Mouse (Mus musculus): ENCODE results near the gene Kcnc4. TPM values are rescaled to one million over a fixed set of nuclear protein-coding genes. Genes with fewer than 3 reads are reported as not detected.
A peak's percentile ranks its signal among the peaks of the same experiment; 100 is the strongest.

Gene Kcnc4
- total RNA-seq, 2 experiments from 2014 or later: 9.4 to 12.9 TPM

DNA sequence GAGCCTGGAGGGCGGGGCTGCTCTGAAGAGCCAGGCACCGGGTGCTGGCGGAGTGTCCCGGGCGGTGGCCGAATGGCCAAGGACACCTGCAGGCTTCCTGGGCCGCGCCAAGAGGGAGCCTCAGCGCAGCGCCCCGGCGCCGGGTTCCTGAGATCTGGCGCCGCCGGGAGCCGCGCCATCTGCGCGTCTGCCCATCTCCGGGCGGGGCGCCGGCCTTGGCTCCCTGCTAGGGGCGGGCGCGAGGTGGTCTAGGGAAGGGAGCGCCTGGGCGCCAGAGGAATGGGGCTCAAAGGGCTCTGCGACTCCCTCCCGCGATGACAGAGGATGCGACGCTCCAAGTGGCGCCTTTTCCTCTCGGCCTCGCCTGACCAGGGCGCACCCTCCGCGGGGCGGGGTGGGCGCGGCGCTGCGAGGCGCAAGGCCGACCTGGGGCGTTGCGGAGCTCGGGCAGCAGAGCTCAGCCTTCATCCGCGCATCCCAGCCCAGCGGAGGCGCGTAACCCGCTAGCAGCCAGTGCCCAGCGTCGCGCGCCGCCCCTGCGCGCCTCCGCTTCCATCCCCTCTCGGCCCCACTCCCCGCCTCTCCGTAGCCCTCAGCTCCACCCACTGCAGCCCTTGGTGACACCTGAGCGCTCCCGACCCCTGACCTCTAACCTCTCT is 550 bp upstream of the Kcnc4 start:
- DNase-seq (ENCODE audit: low spot score in 2 of 2): peak; percentile 21 to 30

DNA sequence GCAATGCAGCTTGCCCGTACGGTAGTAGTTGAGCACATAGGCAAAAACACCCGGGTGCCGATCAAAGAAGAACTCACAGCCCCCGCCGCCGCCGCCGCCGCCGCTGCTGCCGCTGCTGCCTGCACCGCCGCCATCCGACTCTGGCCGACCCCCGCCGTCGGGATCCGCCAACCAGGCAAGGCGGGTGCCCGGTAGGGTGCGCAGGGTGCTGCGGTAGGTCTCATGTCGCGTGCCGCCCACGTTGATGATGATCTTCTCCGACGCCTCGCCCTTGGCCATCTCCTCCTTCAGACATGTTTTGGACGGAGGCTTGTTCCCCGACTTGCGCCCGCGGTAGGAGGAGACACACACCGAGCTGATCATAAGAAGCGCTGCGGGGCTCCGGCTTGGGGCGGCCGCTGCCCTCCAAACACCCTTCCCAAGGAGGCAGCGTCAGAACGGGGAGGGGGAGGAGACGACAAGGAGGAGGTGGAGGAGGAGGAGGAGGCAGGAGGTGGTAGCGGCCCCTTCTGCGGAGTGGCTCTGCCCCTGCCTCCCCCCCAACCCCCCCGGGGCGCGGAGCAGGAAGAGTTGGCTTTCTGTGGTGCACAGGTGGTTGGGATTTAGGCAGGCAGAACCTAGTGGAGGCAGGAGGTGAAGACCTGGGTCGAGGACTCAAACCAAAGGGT is 690 bp downstream of the Kcnc4 start:
- no peak for DNase-seq (ENCODE audit: low spot score in 2 of 2)

DNA sequence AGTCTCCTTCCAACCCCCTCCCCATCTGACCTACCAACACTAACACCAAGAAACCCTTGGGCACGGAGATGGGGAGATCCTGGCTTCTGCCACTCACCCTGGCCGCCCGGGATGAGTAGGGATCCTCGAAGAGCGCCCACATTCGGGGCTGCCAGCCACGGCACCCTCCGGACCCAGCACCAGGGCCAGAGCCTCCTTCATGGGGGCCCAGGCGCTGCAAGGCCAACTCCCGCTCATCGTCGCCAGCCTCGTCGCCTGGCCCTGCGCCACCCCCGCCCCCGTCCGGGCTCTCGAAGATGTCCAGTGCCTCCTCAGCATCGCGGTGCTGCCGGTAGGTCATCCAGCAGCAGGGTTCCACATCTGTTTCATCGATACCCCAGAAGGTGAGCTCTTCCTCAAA is 1.2 kb downstream of the Kcnc4 start:
- DNase-seq (ENCODE audit: low spot score in 2 of 2): no peak

DNA sequence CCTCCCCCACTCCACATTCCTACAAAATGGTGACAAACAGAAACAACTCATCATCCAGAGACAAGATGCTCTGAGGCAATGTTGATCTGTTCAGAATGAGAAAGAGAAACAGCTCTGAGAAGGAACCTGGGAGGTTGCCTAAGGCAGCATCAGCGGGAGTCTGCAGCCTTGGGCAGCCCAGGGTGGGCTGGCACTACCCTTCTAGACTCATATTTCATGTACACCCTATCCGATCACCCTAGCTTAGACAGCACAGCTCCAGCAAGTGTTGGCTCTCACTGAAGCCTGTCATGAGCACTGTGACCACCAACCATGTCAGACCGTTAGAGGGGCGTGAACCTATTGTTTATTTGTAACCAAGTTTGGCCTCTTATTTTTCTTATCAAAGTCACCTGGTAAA is 5.1 kb downstream of the Kcnc4 start:
- no peak for DNase-seq (ENCODE audit: low spot score in 2 of 2)

DNA sequence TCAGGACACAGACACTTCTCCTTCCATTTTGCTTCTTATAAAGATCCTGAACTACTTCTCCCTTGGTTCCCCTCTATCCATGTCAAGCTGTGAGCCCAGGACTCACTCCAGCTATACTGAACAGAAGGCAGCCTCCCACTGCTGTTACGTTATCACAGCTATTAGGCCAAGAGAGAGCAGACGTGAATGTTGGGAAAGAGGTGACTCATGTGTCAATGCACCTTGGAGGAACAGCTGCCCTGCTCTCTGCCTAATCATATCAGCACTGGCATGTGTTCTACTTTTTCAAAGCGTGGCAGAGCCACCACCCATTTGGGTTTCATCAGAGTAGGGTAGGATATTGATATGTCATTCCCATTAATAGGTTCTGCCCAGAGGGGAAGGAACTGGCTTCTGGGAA is 12.5 kb downstream of the Kcnc4 start:
- DNase-seq (ENCODE audit: low spot score in 2 of 2): no peak

DNA sequence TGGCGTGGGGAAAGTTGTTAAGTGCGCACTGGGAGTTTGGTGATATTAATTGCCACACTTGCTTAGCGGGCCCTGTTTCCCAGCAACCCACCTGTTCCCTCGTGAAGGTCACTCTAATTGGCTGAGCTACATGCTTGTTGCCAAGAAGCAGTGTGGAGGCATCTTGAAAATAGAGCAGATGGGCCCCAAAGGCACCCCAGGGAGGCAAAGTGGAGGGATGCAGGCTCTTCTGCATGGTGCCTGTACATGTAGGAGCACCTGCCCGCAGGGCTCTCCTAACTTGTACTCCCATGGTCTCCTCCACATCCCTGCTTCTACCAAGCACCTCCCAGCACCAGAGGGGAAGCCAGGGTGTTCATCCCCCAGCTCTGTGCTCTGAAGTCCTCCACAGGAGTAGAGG is 15.5 kb downstream of the Kcnc4 start:
- DNase-seq (ENCODE audit: low spot score in 2 of 2): no peak

DNA sequence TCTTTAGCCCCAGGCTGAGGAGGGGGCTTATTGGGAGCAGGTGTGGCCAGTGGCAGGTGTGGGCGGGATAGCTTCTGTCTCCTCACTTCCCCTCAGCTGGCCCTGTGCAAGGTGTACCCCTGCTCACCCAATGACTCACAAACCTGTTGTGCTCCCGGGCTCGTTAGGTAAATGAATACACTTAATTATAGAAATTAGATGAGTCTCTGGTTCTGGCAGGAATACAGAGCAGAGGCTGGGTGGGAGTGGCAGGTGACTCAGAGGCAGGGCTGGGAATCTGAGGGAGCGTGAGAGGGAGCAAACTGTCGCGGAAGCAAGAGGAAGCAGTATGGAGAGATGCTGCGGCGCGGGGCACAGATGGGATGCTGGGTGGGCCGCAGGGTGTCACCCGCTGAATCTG is 17.2 kb downstream of the Kcnc4 start:
- no peak for DNase-seq (ENCODE audit: low spot score in 2 of 2)

DNA sequence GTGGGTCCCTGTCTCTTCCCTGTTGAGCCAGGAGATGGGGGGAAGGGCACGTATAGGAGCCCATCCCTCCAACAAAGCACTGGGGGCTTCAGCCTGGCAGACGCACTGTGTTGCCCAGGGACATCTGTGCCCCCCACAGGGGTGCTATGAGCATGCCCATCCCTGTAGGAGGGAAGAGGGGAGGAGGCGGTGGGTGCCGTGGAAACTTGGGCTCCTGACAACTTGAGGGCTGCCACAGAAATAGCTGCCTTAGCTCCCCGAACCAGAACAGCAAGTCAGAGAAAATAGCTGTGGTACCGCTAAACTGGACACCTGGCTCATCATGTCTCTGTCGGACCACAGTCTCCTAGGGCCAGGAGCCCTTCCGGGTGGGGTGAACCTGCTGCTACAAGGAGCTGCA is 18.0 kb downstream of the Kcnc4 start:
- DNase-seq (ENCODE audit: low spot score in 2 of 2): no peak

DNA sequence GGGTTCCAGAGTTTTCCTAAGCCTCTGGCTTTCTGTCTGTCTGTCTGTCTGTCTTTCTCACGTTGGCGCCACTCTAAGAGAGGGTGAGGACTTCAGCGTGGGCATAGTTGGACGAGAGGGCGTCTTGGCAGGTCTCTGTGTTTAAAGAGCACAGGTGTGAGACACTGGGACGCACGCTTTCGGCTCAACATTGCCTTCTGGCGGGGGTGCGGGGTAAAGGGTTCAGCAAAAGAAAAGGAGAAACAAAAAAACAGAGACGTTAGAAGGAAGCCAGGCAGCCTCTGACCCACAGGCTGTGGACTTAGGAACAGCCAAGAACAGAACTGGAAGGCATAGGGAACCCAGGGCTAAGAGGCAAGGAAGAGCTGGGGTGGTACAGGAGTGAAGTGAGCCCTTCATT is 20.1 kb downstream of the Kcnc4 start:
- DNase-seq (ENCODE audit: low spot score in 2 of 2): no peak

DNA sequence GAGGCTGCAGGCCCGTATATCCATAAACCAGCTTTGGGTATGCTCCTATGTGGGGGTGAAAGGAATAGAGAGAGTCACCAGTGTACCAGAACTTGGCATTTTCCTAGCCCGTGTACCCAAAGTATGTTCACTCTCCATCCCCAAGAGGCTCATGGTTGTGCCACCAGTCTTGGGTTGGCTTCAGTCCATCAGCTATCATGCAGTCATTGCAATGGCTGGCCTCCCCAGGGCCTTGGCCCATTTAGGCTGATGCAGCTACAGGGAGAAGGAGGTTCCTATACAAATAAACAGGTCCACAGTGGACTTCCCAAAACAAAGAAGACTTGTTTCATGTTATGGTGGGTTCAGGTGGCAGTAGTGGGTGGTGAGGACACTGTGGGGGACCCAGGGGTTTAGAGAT is 21.7 kb downstream of the Kcnc4 start:
- DNase-seq (ENCODE audit: low spot score in 2 of 2): no peak

DNA sequence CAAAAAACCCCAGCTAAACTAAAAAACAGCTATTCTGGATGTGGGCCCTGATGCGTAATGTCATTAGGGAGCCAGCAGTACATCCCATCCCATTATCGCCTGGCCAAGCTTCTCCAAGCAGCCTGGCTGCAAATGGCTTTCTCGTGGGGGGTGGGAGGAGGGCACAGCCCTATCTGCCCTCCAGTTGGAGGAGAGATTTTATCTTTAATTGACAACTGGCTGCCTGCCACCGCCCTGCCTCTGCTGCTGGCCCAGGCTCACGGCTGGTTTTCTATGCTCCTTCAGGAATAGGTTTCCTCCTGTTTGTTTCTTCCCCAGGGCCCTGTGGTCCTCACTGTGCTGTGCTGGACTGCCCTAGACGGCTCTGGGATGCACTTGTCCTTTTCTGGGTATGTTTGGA is 22.9 kb downstream of the Kcnc4 start:
- no peak for DNase-seq (ENCODE audit: low spot score in 2 of 2)

DNA sequence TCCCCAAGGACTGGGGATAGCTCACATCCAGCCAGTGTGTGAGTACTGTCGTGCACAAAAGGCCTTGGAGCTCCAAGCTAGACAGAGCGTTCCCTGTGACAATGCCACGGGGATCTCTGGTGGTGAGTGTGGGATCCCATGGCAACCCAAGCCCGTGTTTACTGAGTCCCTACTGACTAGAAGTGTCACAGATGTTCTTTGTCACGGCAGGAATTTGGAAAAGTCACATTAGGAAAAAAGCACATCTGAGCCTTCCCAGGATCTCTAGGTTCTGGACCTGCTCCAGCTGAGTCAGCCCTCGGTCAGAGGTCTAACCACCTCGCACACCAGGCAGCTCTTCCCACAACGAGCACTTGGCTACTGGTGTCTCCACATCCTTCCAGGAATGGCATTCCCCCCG is 25.7 kb downstream of the Kcnc4 start:
- peak in 1 of 2 experiments; percentile 41 for DNase-seq (ENCODE audit: low spot score in 2 of 2)

DNA sequence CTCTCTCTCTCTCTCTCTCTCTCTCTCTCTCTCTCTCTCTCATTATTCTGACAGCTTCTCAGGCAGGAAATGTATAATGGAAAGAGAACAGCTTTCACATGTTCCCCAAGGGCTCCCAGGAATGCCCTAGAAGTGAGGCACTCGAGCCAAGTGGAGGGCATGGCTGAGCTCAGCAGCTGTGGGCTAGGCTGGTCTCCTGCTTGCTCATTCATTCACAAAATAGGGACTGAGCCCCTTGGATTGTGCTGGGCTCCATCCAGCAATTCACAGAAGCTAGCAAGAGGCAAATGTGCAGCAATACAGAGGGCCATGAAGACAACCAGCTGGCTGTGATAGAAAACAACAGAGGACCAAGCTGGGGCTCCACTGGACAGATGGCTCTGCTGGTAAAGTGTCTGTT is 28.1 kb downstream of the Kcnc4 start:
- no peak for DNase-seq (ENCODE audit: low spot score in 2 of 2)

DNA sequence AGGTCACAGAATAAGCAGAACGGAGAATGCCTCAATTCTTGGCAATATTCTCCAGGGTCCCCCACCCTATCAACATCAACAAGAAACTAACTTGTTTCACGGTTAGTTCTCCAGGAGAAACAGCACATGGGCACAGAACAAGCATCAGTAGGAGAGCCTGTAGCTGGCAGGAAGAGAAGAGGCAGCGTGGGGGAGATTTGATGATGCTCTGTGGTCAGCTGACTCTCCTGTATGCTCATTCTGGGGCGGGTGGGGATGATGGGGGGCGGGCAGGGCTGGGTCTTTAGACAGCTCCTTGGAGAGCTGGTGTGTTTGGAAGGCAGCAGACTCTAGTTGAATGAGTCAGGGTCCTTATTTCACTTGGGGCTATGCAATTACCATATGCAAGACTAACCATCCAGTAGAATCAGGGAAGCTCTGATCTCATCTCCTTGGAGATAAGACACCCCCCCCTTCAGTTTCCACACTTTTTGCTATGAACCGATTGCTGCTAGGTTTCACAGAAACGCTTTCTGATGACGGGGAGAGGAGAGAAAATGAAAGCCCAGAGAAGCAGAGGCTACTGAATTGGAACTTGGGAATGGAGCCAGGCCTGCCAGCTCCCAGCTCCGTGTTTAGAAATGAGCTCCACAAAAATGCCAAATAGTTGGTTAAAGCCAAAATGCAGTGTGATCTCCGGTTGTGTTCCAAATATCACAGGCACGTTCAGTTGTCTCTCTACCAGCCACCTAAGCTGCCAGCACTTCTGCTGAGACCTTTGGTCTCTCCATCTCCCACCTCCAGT is 34.9 kb downstream of the Kcnc4 start:
- DNase-seq (ENCODE audit: low spot score in 2 of 2): no peak

DNA sequence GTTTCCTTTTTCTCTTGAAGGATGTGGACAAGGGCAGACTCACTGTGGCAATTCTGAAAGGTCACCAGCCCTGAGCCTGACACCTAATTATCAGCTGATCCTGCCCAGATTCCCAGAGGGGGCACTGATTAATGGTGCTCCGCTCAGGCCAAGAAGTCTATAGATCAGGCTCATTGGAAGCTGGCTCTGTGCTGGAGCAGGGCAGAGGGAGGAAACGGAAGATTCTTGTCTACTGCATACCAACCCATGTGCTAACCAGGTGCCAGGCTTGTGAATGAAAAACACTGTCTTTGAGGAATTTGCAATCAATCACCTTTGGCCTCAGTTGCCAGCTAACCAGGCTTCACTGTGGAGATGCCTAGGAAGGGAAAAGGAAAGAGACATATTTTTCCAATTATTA is 39.2 kb downstream of the Kcnc4 start:
- DNase-seq (ENCODE audit: low spot score in 2 of 2): no peak

DNA sequence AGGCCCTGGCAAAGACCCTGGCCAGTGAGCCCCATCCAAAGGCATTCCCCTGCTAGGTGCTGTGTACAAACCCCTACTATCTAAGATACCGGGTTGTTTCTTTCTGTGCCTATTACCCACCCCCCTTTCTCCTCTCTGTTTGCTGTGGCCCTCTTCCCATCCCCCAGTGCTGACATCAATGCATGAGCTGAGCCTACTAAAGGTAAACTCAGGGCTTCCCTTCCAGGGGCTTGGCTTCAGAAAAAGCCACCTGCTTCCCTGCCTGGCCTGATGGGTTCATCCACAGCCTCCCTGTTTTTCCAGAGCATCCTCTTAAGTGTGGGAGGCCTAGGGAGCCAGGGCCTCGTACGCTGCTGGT is 42.1 kb downstream of the Kcnc4 start:
- no peak for DNase-seq (ENCODE audit: low spot score in 2 of 2)

DNA sequence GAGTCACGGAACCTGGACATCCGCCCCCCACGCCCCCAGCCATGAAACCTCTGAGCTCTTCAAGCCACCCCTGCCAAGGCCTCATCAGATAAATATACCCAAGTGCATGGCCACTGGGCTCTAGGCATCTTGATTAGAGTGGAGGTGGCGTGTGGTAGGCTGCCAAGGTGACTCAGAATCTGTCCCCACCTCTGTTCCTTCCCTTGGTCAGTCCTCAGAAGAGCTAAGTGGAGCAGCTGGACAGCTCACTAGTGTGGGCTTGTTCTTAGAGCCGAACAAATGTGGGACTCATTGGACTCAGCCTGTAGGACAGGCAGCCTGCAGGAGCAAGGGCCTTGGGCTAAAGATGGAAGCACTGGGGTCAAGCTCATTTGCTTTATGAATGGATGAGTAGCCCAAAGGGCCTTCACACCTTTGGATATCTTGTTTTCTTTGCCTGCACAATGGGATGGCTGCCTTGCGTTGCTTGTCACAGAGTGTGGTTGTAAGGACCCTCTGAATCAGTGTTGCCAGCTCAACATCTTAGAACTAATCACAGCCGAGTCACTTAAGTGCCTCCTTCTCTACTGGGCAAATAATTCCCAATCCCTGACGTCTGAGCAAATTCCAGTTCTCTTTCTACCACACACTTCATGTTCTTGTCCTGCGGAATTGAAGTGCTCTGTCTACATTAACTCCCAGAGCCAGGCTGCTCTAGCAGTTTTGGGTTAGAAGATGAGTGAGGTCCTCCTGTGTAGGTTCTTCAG is 42.6 kb downstream of the Kcnc4 start:
- no peak for DNase-seq (ENCODE audit: low spot score in 2 of 2)

DNA sequence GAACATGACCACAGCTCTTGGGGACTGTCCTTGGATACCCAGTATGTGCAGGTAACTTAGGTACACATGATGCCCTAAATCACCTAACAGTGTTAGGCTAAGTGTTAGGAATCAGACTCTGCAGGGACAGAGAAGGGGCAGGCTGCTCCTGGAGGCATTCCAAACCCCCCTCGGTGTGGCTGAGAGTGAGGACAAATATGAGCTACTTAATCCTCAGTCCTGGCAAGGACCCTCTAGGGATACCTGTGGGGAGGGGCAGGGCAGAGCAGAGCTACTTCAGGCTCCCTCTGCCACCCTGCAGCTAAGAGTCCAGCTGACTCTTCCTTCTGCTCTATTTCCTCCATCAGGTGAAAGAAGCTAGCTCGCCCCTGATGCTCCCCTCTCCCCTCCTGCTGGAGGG is 46.3 kb downstream of the Kcnc4 start:
- no peak for DNase-seq (ENCODE audit: low spot score in 2 of 2)

DNA sequence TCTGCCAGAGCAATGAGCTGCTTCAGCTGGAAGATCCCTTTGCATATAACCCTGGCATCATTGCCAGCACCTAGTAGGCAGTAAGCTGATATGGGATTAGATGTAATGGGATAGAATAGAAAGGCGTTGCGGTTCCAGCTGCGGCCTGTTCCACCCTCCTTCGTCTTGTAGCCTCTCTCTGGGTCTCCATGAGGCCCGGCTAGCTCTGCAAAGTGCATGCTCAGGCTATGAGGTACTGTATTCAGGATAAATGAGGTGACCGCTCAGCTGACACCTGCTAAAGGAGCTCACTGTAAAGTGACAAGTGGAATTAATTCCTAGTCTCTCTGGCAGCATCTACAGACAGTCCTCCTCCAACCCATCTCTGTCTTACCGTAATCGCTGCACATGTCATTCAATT is 46.8 kb downstream of the Kcnc4 start:
- DNase-seq (ENCODE audit: low spot score in 2 of 2): no peak

DNA sequence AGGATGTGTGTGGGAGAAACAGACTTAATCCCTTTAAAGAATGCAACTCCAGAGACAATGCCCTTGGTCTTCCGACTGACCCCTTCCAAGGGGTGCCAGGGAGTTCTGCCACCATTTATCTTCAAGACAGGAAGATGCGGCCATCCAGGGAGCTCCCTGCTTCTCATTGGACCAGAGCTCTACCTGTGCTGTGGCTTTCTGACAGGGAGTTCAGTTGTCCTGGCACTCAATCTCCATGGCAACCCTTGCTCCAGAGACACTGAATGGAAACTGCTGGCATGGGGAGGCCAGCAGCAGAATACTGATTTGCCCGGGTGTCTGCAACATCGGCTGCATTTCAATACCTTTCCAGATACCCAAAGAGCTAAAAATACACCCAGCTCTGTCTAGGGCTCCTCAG is 47.7 kb downstream of the Kcnc4 start:
- DNase-seq (ENCODE audit: low spot score in 2 of 2): no peak

DNA sequence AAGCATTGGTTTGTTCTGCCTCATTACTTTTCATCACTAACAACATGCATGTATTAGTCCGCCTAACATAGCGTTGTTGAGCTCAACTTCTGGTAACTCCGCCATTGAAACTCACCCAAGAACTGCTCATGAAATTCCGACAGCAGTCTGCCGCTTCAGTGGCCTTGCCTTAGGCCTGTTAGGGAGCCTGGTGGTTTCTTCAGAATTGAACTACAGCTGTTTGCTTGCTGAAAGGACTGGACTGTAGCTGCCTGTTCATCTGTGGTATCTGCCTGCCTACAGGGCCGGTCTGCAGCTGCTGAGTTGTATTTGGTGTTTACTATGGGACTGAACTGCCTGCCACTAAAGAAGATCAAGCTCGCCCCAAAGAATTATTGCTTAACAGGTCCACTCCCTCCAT is 58.0 kb downstream of the Kcnc4 start:
- no peak for DNase-seq (ENCODE audit: low spot score in 2 of 2)
